Mouse (Mus musculus) intestine, embryonic 14.5 days (tissue): Measurements from ENCODE around the gene Dhx8. TPM values are rescaled to one million over a fixed set of nuclear protein-coding genes. Genes with fewer than 3 reads are reported as not detected.

Experiments
- ATAC-seq: fragments of 200-750 bp; cut with Nextera tagmentation; replicated peaks from 2 replicates; pipeline ENCODE4 v1.8.0; 2017; ENCODE audit warnings: low read depth, moderate number of reproducible peaks, moderate TSS enrichment, moderate library complexity; ENCODE audit not compliant: low FRiP score, low TSS enrichment
- DNase-seq: peaks from one replicate; pipeline ENCODE4 v3.0.0-alpha.2; 2018; ENCODE audit warnings: low spot score
- H3K27ac ChIP-seq: fragments of 300-500 bp; sonication (generic); 2 replicates; pipeline ENCODE4 v1.5.1; 2014; ENCODE audit warnings: low read depth, mild to moderate bottlenecking, control low read depth
- H3K27me3 ChIP-seq: fragments of 300-500 bp; sonication (generic); replicated peaks from 2 replicates; pipeline ENCODE4 v1.6.1; 2014; ENCODE audit warnings: low read length, control low read depth; ENCODE audit not compliant: control insufficient read depth, insufficient read depth
- H3K36me3 ChIP-seq: fragments of 300-500 bp; sonication (generic); 2 replicates; pipeline ENCODE4 v1.6.1; 2014; ENCODE audit warnings: low read length, control low read depth; ENCODE audit not compliant: control insufficient read depth, insufficient read depth
- H3K4me1 ChIP-seq: fragments of 300-500 bp; sonication (generic); replicated peaks from 2 replicates; pipeline ENCODE4 v1.6.1; 2014; ENCODE audit warnings: low read length, control low read depth, mixed read lengths; ENCODE audit not compliant: control insufficient read depth, insufficient read depth
- H3K4me2 ChIP-seq: fragments of 300-500 bp; sonication (generic); 2 replicates; pipeline ENCODE4 v1.6.1; 2014; ENCODE audit warnings: low read length
- H3K4me3 ChIP-seq: fragments of 300-500 bp; sonication (generic); 2 replicates; pipeline ENCODE4 v1.5.1; 2014; ENCODE audit warnings: low read depth, low read length, control low read depth, mixed read lengths
- H3K9ac ChIP-seq: fragments of 300-500 bp; sonication (generic); 2 replicates; pipeline ENCODE4 v1.6.1; 2014; ENCODE audit warnings: mild to moderate bottlenecking, low read length
- H3K9me3 ChIP-seq: fragments of 300-500 bp; sonication (generic); 2 replicates; pipeline ENCODE4 v1.6.1; 2016; ENCODE audit warnings: low read length, control low read depth; ENCODE audit not compliant: control insufficient read depth
- WGBS: fragments of 180-500 bp; shearing (Covaris S2); extraction: QIAGEN DNeasy Blood & Tissue Kit; methylation state at CpG from one replicate; pipeline ENCODE4 v1.1.7; 2014; 5-methylcytosine and 5-hydroxymethylcytosine counted together
- polyA plus RNA-seq: library from polyadenylated mRNA; unstranded; fragments of >200 nt; fragmentation: Nextera tagmentation; extraction: Ambion mirVana; gene quantifications from 2 replicates; pipeline ENCODE4 v1.2.1, GENCODE M21; 2014

Dhx8 gene
- polyA plus RNA-seq, 1 experiment from 2014 or later = 28.3 TPM

- WGBS = 22% methylated on average over 23 of the region's 23 CpGs
- Histone ChIP-seq H3K9ac (no peak overlapping the region), H3K27me3 (no peaks in the 10 kb centered on the region), H3K36me3 (no peaks in the 10 kb centered on the region), H3K4me1 (peaks cover 17% of the 10 kb centered on the region), H3K27ac (0 out of 2 replicates have a peak overlapping the region, but pooled peaks have one; percentile 16), H3K9me3 (no peaks in the 10 kb centered on the region; the same call in 1 of the 2 replicates), H3K4me2 (peak overlapping the region; percentile 29), H3K4me3 (no peak overlapping the region)
- peak; percentile 44; the same call in 1 of the 2 replicates for ATAC-seq
- peak; percentile 94 for DNase-seq
Observed at GRCm38 (mm10) chr11:101814375-101815102, 81.8 kb downstream of the Dhx8 start.

GRCm38 (mm10) chr11:101815103-101816085 is 82.7 kb downstream of the Dhx8 start:
- ATAC-seq (no peak), DNase-seq (no peak)
- Histone ChIP-seq H3K27me3 (no peaks in the 10 kb centered on the region), H3K9ac (no peak overlapping the region), H3K9me3 (peaks cover 4% of the 10 kb centered on the region), H3K4me2 (no peak overlapping the region), H3K27ac (no peak overlapping the region), H3K4me3 (no peak overlapping the region), H3K4me1 (peaks cover 17% of the 10 kb centered on the region), H3K36me3 (no peaks in the 10 kb centered on the region)
- 11% methylated on average over 22 of the region's 22 CpGs for WGBS

Other genes with a start within 250 kb of the Dhx8 start
- gene Brca1, start 181.0 kb upstream of the Dhx8 start, polyA plus RNA-seq = 13.3 and 17.1 TPM in 2 replicates
- 50.9 and 60.9 TPM in 2 replicates for gene Nbr1, start 180.8 kb upstream of the Dhx8 start, polyA plus RNA-seq
- 7.6 and 8.9 TPM in 2 replicates for gene Tmem106a, start 150.7 kb upstream of the Dhx8 start, polyA plus RNA-seq
- gene Gm11634, start 133.7 kb upstream of the Dhx8 start, polyA plus RNA-seq = not detected in 2 replicates
- 30.8 and 44.8 TPM in 2 replicates for gene Rdm1, start 105.7 kb upstream of the Dhx8 start, polyA plus RNA-seq
- gene Arl4d, start 67.4 kb upstream of the Dhx8 start, polyA plus RNA-seq = 7.8 and 8.3 TPM in 2 replicates
- 5.5 and 6.2 TPM in 2 replicates for gene Etv4, start 52.5 kb downstream of the Dhx8 start, polyA plus RNA-seq
- 3.3 and 4.0 TPM in 2 replicates for gene Meox1, start 161.5 kb downstream of the Dhx8 start, polyA plus RNA-seq
- not detected in 2 replicates for gene Sost, start 234.1 kb downstream of the Dhx8 start, polyA plus RNA-seq